Mouse (Mus musculus) liver, embryonic 14.5 days (tissue): ENCODE measurements at regions not wholly inside any gene's neighbourhood (a gene's known extent, or its start where the extent isn't known, plus 50 kb on each side); places are given as distances from the start of the nearest gene placed in this dataset.

Experiments used
- CTCF ChIP-seq: IDR thresholded peaks from 2 replicates; pipeline ENCODE4 v1.5.1; 2016; ENCODE audit warnings: antibody characterized with exemption, low read depth, control low read depth
- EP300 ChIP-seq: IDR thresholded peaks from 2 replicates; pipeline ENCODE4 v1.6.1; 2016; ENCODE audit warnings: antibody characterized with exemption, low read depth

- TF ChIP-seq EP300: no peak
- peak; percentile 44 for TF ChIP-seq CTCF
These were observed 229.0 kb downstream of the Ankrd50 start for GRCm38 (mm10) chr3:38255674-38256073.
